ENCODE assay signal across 8 mouse cellular contexts in genomic region chr7:82274011-82274709, GRCm38 (mm10).
DNase-seq lines count a peak whose midpoint lies in the region; ATAC-seq and TF ChIP-seq lines count a peak whose summit lies in the region.

No protein-coding gene starts in this region.

- H3K36me3 ChIP-seq in liver, adult 2 months (ENCODE audit: control insufficient read depth, insufficient read depth, low read length) = no peaks in the 10 kb centered on the region
- no peaks in the 10 kb centered on the region for H3K36me3 ChIP-seq in liver, embryonic 11.5 days (ENCODE audit: control insufficient read depth, insufficient read depth, low read length)
- H3K36me3 ChIP-seq in embryonic facial prominence, embryonic 10.5 days (replicated peaks) = no peaks in the 10 kb centered on the region
- H3K36me3 ChIP-seq in hindbrain, embryonic 13.5 days = no peaks in the 10 kb centered on the region
- H3K36me3 ChIP-seq in limb, embryonic 11.5 days (ENCODE audit: control insufficient read depth, insufficient read depth, low read length) = no peaks in the 10 kb centered on the region
- H3K36me3 ChIP-seq in neural tube, embryonic 14.5 days (ENCODE audit: control insufficient read depth, insufficient read depth, low read length) = no peaks in the 10 kb centered on the region

- no peak for ATAC-seq in liver, embryonic 11.5 days (replicated peaks; ENCODE audit: low FRiP score)
- peak; percentile 43; the same call in 1 of the 2 replicates for ATAC-seq in hindbrain, embryonic 13.5 days (ENCODE audit: low FRiP score)
- no peak for ATAC-seq in limb, embryonic 11.5 days (ENCODE audit: insufficient number of reproducible peaks, low FRiP score, low TSS enrichment, low read depth)
- ATAC-seq in neural tube, embryonic 14.5 days (ENCODE audit: low read depth) = peak; percentile 32; the same call in 1 of the 2 replicates
- ATAC-seq in erythroid progenitor cell, adult 5-6 weeks (replicated peaks; ENCODE audit: low FRiP score, poor library complexity, severe bottlenecking) = no peak

- no peak overlapping the region for H3K4me2 ChIP-seq in liver, embryonic 11.5 days
- H3K4me2 ChIP-seq in hindbrain, embryonic 13.5 days = no peak overlapping the region
- H3K4me2 ChIP-seq in limb, embryonic 11.5 days (ENCODE audit: low read depth, severe bottlenecking) = no peak overlapping the region
- no peak overlapping the region for H3K4me2 ChIP-seq in neural tube, embryonic 14.5 days (ENCODE audit: low read depth, low read length)

- WGBS in liver, adult 2 months = 47% methylated on average over 19 of the region's 19 CpGs
- WGBS in liver, embryonic 11.5 days = 42% methylated on average over 19 of the region's 19 CpGs
- 53% methylated on average over 19 of the region's 19 CpGs for WGBS in embryonic facial prominence, embryonic 10.5 days
- 59% methylated on average over 19 of the region's 19 CpGs for WGBS in hindbrain, embryonic 13.5 days
- 53% methylated on average over 19 of the region's 19 CpGs for WGBS in limb, embryonic 11.5 days
- WGBS in neural tube, embryonic 14.5 days = 57% methylated on average over 19 of the region's 19 CpGs

- H3K4me1 ChIP-seq in liver, adult 2 months (ENCODE audit: control insufficient read depth, insufficient read depth, low read length) = no peaks in the 10 kb centered on the region
- H3K4me1 ChIP-seq in liver, embryonic 11.5 days (replicated peaks; ENCODE audit: control insufficient read depth, insufficient read depth, low read length) = no peaks in the 10 kb centered on the region
- peaks cover 11% of the 10 kb centered on the region for H3K4me1 ChIP-seq in embryonic facial prominence, embryonic 10.5 days
- H3K4me1 ChIP-seq in hindbrain, embryonic 13.5 days (replicated peaks) = no peaks in the 10 kb centered on the region
- no peaks in the 10 kb centered on the region for H3K4me1 ChIP-seq in limb, embryonic 11.5 days (ENCODE audit: control insufficient read depth, insufficient read depth, low read length)
- no peaks in the 10 kb centered on the region for H3K4me1 ChIP-seq in neural tube, embryonic 14.5 days (ENCODE audit: control insufficient read depth, insufficient read depth, low read length)

- no peak for TF ChIP-seq POLR2A in liver, adult 2 months (IDR thresholded peaks at IDR 0.05; ENCODE audit: extremely low read depth, insufficient read depth, low read length)

- peak; percentile 24 for DNase-seq in liver, adult 2 months (ENCODE audit: extremely low read depth, low read depth, low spot score)
- DNase-seq in liver, embryonic 11.5 days (ENCODE audit: low spot score) = no peak
- peak; percentile 67 for DNase-seq in adipocyte (ENCODE audit: low spot score)
- peak; percentile 75 for DNase-seq in embryonic facial prominence, embryonic 10.5 days (ENCODE audit: low spot score)
- peak; percentile 78 for DNase-seq in limb, embryonic 11.5 days (ENCODE audit: low spot score)

- H3K9ac ChIP-seq in liver, adult 2 months (ENCODE audit: low read depth, low read length) = no peak overlapping the region
- H3K9ac ChIP-seq in liver, embryonic 11.5 days (ENCODE audit: low read depth, low read length) = no peak overlapping the region
- no peak overlapping the region for H3K9ac ChIP-seq in hindbrain, embryonic 13.5 days
- no peak overlapping the region for H3K9ac ChIP-seq in limb, embryonic 11.5 days (ENCODE audit: low read length)
- no peak overlapping the region for H3K9ac ChIP-seq in neural tube, embryonic 14.5 days (replicated peaks; ENCODE audit: low read depth, low read length)

- H3K27me3 ChIP-seq in liver, adult 2 months (ENCODE audit: control insufficient read depth, insufficient read depth, low read length) = no peaks in the 10 kb centered on the region
- no peaks in the 10 kb centered on the region for H3K27me3 ChIP-seq in liver, embryonic 11.5 days (replicated peaks; ENCODE audit: control insufficient read depth, insufficient read depth, low read length)
- no peaks in the 10 kb centered on the region for H3K27me3 ChIP-seq in embryonic facial prominence, embryonic 10.5 days (replicated peaks; ENCODE audit: low read depth, poor library complexity, severe bottlenecking)
- no peaks in the 10 kb centered on the region for H3K27me3 ChIP-seq in hindbrain, embryonic 13.5 days
- H3K27me3 ChIP-seq in limb, embryonic 11.5 days (ENCODE audit: control insufficient read depth, insufficient read depth, low read length) = no peaks in the 10 kb centered on the region
- no peaks in the 10 kb centered on the region for H3K27me3 ChIP-seq in neural tube, embryonic 14.5 days (ENCODE audit: control insufficient read depth, insufficient read depth, low read length)

- H3K4me3 ChIP-seq in liver, adult 2 months (ENCODE audit: insufficient read depth, low read depth, low read length) = no peak overlapping the region
- H3K4me3 ChIP-seq in liver, embryonic 11.5 days (ENCODE audit: low read depth, low read length) = no peak overlapping the region
- H3K4me3 ChIP-seq in embryonic facial prominence, embryonic 10.5 days = no peak overlapping the region
- H3K4me3 ChIP-seq in hindbrain, embryonic 13.5 days = no peak overlapping the region
- no peak overlapping the region for H3K4me3 ChIP-seq in limb, embryonic 11.5 days (ENCODE audit: low read depth, low read length)
- no peak overlapping the region for H3K4me3 ChIP-seq in neural tube, embryonic 14.5 days (ENCODE audit: low read depth, low read length)

- no peaks in the 10 kb centered on the region for H3K9me3 ChIP-seq in liver, embryonic 11.5 days (ENCODE audit: control insufficient read depth, low read length)
- H3K9me3 ChIP-seq in embryonic facial prominence, embryonic 10.5 days = no peaks in the 10 kb centered on the region
- no peaks in the 10 kb centered on the region for H3K9me3 ChIP-seq in hindbrain, embryonic 13.5 days
- H3K9me3 ChIP-seq in limb, embryonic 11.5 days (ENCODE audit: control insufficient read depth, low read length) = no peaks in the 10 kb centered on the region
- H3K9me3 ChIP-seq in neural tube, embryonic 14.5 days (ENCODE audit: control insufficient read depth, low read length) = no peaks in the 10 kb centered on the region

- H3K79me2 ChIP-seq in liver, adult 2 months (ENCODE audit: control insufficient read depth, insufficient read depth, low read length) = no peaks in the 10 kb centered on the region

- H3K27ac ChIP-seq in liver, adult 2 months (replicated peaks; ENCODE audit: insufficient read depth, low read depth, low read length) = no peak overlapping the region
- H3K27ac ChIP-seq in liver, embryonic 11.5 days (ENCODE audit: low read depth, low read length) = no peak overlapping the region
- H3K27ac ChIP-seq in embryonic facial prominence, embryonic 10.5 days (replicated peaks) = no peak overlapping the region
- no peak overlapping the region for H3K27ac ChIP-seq in hindbrain, embryonic 13.5 days
- H3K27ac ChIP-seq in limb, embryonic 11.5 days (replicated peaks; ENCODE audit: low read depth, low read length) = no peak overlapping the region
- no peak overlapping the region for H3K27ac ChIP-seq in neural tube, embryonic 14.5 days (ENCODE audit: low read depth, low read length)

- TF ChIP-seq CTCF in liver, adult 2 months (IDR thresholded peaks at IDR 0.05; ENCODE audit: low read depth, low read length) = peak; percentile 79

Comparison
In these comparisons a context has a peak if more than half of its experiments do, and no peak if none do; other contexts are left out.
1. ATAC-seq: peak in hindbrain, embryonic 13.5 days (single experiment) and neural tube, embryonic 14.5 days (single experiment); none in liver, embryonic 11.5 days (single experiment), limb, embryonic 11.5 days (single experiment) and erythroid progenitor cell, adult 5-6 weeks (single experiment).